Mouse (Mus musculus) forebrain, embryonic 15.5 days (tissue): ENCODE measurements at regions not wholly inside any gene's neighbourhood (a gene's known extent, or its start where the extent isn't known, plus 50 kb on each side); places are given as distances from the start of the nearest gene placed in this dataset.
"Not testable (repeated sequence)": the region's sequence is repeated elsewhere in the genome, so short reads cannot be mapped to it uniquely, and the experiment has no call there.

Source experiments
- ATAC-seq: fragments of 200-750 bp; cut with Nextera tagmentation; replicated peaks from 2 replicates; pipeline ENCODE4 v1.8.0; 2017; ENCODE audit warnings: mild to moderate bottlenecking, moderate TSS enrichment, moderate library complexity
- H3K27ac ChIP-seq: fragments of 300-500 bp; sonication (generic); replicated peaks from 2 replicates; pipeline ENCODE4 v1.5.1; 2015; ENCODE audit warnings: mild to moderate bottlenecking, inconsistent platforms
- H3K27me3 ChIP-seq: fragments of 300-500 bp; sonication (generic); 2 replicates; pipeline ENCODE4 v1.6.1; 2015; ENCODE audit warnings: inconsistent platforms
- H3K36me3 ChIP-seq: fragments of 300-500 bp; sonication (generic); 2 replicates; pipeline ENCODE4 v1.6.1; 2015; ENCODE audit warnings: mild to moderate bottlenecking, inconsistent platforms
- H3K4me1 ChIP-seq: fragments of 300-500 bp; sonication (generic); 2 replicates; pipeline ENCODE4 v1.6.1; 2015; ENCODE audit warnings: inconsistent platforms
- H3K4me2 ChIP-seq: fragments of 300-500 bp; sonication (generic); replicated peaks from 2 replicates; pipeline ENCODE4 v1.6.1; 2015; ENCODE audit warnings: mild to moderate bottlenecking, inconsistent platforms
- H3K4me3 ChIP-seq: fragments of 300-500 bp; sonication (generic); 2 replicates; pipeline ENCODE4 v1.5.1; 2015; ENCODE audit warnings: mild to moderate bottlenecking, inconsistent platforms
- H3K9ac ChIP-seq: fragments of 300-500 bp; sonication (generic); replicated peaks from 2 replicates; pipeline ENCODE4 v1.6.1; 2015; ENCODE audit warnings: mild to moderate bottlenecking, inconsistent platforms
- H3K9me3 ChIP-seq: fragments of 300-500 bp; sonication (generic); 2 replicates; pipeline ENCODE4 v1.6.1; 2016; ENCODE audit warnings: inconsistent platforms
- WGBS: fragments of 180-500 bp; shearing (Covaris S2); methylation state at CpG from one replicate; pipeline ENCODE4 v1.1.7; 2015; ENCODE audit warnings: mixed read lengths; 5-methylcytosine and 5-hydroxymethylcytosine counted together

DNA sequence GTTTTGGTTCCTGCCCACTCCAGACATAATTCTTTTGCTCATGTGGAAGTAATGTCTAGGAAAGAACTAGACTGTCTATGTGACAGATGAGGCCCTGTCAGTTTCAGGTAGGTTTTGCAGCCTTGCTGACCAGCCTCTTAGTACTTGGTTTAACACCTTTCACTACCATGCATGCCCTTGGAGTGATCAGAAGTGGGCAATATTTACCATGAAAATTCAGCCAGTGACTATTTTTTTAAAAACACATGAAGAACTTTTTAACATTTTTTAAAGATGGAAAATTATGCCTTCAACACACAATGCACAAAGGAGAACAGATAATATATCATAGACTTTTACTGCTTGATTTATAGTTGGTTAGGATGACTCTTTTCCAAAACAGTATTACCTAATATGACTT is 58.1 kb downstream of the Cox7c start:
- Histone ChIP-seq H3K9me3 (no peaks in the 10 kb centered on the region), H3K27me3 (no peaks in the 10 kb centered on the region), H3K27ac (no peak overlapping the region), H3K9ac (no peak overlapping the region), H3K4me2 (no peak overlapping the region), H3K4me3 (no peak overlapping the region), H3K36me3 (no peaks in the 10 kb centered on the region), H3K4me1 (no peaks in the 10 kb centered on the region)
- ATAC-seq = no peak

DNA sequence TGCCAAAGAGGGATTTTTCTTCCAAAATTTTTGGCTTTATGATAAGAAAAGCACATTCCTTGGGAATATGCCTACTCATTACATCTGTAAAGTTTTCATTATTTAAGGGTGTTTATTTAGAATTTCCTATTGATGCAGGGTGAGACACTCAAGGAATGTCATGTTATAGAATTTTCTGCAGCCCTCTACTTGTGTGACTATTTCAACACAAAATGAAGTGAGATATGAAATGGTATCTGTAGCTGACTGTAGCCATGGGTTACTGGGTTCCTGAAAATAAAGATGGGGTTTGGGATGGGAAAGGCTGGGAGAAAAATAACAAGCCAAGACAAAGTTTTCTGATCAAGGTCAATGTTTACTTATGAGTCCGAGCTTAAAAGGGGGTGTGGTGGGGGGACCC is 64.6 kb downstream of the Cox7c start:
- H3K36me3 ChIP-seq = no peaks in the 10 kb centered on the region
- H3K4me3 ChIP-seq = no peak overlapping the region
- 55% methylated on average over 1 of the region's 1 CpGs for WGBS
- no peak overlapping the region for H3K4me2 ChIP-seq
- no peaks in the 10 kb centered on the region for H3K9me3 ChIP-seq
- H3K4me1 ChIP-seq = no peaks in the 10 kb centered on the region
- ATAC-seq = no peak
- H3K27me3 ChIP-seq = no peaks in the 10 kb centered on the region
- no peak overlapping the region for H3K9ac ChIP-seq
- H3K27ac ChIP-seq = no peak overlapping the region

DNA sequence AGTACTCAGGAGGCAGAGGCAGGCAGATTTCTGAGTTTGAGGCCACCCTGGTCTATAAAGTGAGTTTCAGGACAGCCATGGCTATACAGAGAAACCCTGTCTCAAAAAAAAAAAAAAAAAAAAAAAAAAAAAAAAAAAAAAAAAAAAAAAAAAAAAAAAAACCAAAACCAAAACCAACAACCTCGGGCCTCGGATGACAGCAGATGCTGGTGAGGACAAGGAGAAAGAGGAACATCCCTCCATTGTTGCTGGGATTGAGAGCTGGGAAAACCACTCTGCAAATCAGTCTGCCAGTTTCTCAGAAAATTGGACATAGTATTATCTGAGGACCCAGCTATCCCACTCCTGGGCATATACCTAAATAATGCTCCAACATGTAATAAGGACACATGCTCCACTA is 82.7 kb downstream of the Cox7c start:
- not testable (repeated sequence) for H3K36me3 ChIP-seq, H3K27ac ChIP-seq, H3K4me1 ChIP-seq, H3K4me2 ChIP-seq, H3K9ac ChIP-seq, H3K9me3 ChIP-seq, H3K4me3 ChIP-seq, H3K27me3 ChIP-seq, ATAC-seq
- 100% methylated on average over 2 of the region's 2 CpGs for WGBS

DNA sequence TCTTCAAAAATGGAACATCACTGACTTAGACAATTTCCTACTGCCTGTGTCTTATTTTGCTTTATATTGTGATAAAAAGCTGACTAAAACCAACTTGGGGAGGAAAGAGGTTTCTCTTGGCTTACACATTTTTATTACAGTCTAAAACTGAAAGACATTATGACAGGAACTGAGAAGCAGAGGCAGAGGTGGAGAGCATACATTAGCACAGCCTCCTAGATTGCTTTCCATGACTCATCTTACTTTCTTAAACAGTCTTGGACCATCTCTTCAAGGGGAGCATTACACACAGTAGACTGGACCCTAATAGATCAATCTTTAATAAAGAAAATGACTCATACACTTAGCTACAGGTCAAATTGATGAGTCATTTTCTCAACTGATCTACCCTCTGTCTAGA is 91.4 kb downstream of the Cox7c start:
- Histone ChIP-seq H3K4me3 (no peak overlapping the region), H3K9me3 (no peaks in the 10 kb centered on the region), H3K4me1 (no peaks in the 10 kb centered on the region), H3K27ac (no peak overlapping the region), H3K4me2 (no peak overlapping the region), H3K36me3 (no peaks in the 10 kb centered on the region), H3K9ac (no peak overlapping the region), H3K27me3 (no peaks in the 10 kb centered on the region)
- ATAC-seq = no peak

DNA sequence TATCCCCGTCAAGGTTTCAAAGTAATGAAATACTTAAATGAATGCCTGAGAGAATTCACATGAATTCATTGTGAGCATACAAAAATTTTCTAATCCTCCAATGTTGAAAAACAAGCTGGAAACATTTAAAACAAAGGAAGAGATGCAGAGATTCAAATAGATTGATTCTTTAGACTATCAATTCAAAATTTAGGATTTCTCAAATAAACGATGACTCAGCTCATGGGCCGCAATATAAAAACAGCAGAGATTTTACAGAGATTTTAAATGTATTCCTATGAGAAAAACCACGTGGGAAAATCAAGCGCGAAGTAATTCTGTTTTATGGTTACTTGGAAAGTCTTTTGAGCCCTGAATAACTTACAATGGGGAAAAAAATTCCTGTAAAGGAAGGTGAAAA is 93.8 kb downstream of the Cox7c start:
- Histone ChIP-seq H3K4me1 (no peaks in the 10 kb centered on the region), H3K27ac (no peak overlapping the region), H3K27me3 (no peaks in the 10 kb centered on the region), H3K36me3 (no peaks in the 10 kb centered on the region), H3K9me3 (no peaks in the 10 kb centered on the region), H3K4me3 (no peak overlapping the region), H3K9ac (no peak overlapping the region), H3K4me2 (no peak overlapping the region)
- ATAC-seq = no peak
- 82% methylated on average over 6 of the region's 6 CpGs for WGBS

DNA sequence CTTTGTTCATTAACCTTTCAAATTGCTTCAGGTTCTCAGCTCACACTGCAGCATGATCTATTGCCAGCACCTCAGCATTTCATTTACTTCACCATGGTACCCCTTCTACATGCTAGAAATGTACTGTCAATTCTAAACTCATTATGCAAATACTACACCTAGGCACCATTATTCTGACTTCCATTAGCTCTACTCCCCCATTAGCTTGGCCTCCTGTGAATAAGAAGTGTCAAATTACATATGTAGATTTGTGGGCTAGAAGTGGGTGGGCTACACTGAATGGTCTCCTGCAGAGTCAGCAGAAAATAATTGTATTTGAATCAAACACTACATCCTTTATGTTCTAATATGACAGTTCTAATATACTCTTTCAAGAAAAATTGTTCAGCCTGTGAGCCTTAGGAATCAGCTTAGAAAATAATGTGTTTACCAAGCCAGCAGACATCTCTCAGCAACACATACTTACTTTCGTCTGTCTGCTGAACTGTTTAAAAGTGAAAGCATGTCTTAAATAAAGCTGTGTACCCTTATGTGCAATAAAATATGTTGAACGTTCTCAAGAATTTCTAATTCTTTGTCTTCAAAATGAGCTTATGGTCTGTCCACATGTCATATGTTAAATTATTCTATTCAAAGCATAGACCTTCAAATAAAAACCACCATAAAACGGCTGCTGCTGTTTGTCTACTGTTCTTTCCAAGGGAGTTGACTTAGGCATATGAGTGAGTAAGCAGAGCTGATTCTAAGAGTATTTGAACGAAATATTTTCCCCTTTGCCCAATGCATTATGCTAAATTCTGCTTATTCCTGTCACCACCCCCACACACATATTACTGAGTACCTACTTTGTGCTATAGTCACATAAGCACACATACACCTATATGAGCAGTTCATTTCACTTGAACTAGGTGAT is 119.6 kb downstream of the Cox7c start:
- Histone ChIP-seq H3K9ac (no peak overlapping the region), H3K27me3 (no peaks in the 10 kb centered on the region), H3K36me3 (no peaks in the 10 kb centered on the region), H3K4me3 (no peak overlapping the region), H3K4me1 (peaks cover 15% of the 10 kb centered on the region), H3K27ac (peak overlapping the region; percentile 58), H3K4me2 (peak overlapping the region; percentile 14; the same call in 1 of the 2 replicates), H3K9me3 (no peaks in the 10 kb centered on the region)
- peak; percentile 96 for ATAC-seq
- WGBS = 9% methylated on average over 4 of the region's 4 CpGs

DNA sequence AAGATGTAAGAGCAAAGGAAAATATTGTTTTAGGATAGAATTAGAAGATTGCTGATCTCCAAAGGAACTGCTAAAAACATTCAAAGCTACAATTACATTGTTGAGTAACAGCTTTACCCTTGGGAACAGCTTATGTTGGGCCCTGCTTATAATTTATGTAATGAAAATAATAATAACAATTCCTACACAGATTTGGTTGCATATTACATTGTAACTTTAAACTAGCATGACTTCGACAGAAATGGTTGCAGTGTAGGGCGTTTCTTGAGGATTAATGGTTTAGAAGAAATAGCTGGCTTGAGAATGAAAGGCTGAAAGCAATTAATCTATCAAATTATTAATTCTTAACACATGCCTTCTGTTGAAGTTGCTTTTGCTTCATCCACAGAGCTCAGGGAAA is 120.4 kb downstream of the Cox7c start:
- no peaks in the 10 kb centered on the region for H3K9me3 ChIP-seq
- H3K27ac ChIP-seq = peak overlapping the region; percentile 58
- ATAC-seq = no peak
- no peak overlapping the region for H3K4me2 ChIP-seq
- WGBS = 18% methylated on average over 2 of the region's 2 CpGs
- peaks cover 15% of the 10 kb centered on the region for H3K4me1 ChIP-seq
- H3K4me3 ChIP-seq = no peak overlapping the region
- no peaks in the 10 kb centered on the region for H3K27me3 ChIP-seq
- no peak overlapping the region for H3K9ac ChIP-seq
- H3K36me3 ChIP-seq = no peaks in the 10 kb centered on the region

DNA sequence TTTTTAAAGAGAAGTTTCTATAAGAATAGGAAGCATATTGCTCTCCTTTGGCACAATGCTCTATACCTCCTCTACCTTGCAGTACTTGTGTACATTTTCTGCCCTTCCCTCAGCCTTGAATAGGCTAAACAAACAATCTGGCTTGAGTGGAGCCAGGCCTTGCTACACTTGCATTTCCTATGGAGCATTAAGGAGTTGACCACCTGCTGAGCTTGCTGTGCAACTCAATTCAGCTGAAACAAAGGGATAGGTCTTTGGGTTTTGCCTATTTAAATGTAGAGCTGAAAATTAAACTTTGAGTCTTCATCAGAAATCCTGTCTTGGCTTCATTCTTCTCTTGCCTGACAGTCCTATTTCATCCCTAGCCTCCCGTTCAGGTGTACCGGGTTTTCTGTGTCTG is 124.0 kb downstream of the Cox7c start:
- Histone ChIP-seq H3K36me3 (no peaks in the 10 kb centered on the region), H3K4me2 (no peak overlapping the region), H3K27me3 (no peaks in the 10 kb centered on the region), H3K27ac (no peak overlapping the region), H3K9me3 (no peaks in the 10 kb centered on the region), H3K4me3 (no peak overlapping the region), H3K4me1 (peaks cover 15% of the 10 kb centered on the region), H3K9ac (no peak overlapping the region)
- ATAC-seq = no peak
- WGBS = 83% methylated on average over 2 of the region's 2 CpGs

DNA sequence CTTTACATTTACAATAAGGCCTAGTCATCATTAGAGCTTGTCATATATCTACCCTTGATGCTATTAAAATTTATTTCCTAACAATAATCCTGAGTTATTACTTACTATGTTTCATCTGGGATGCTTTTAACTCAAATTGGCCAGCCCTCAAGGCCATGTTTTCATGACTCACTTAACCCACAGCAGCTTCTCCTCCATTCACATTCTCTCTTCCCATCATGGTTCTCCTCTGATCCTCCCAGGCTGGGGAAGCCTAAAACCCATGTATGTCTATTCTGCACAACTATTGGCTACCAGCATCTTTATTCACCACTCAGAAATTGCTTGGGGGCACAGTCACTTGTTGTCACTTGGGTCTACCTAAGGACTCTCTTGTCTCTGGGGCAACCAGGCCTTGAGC is 144.9 kb downstream of the Cox7c start:
- H3K36me3 ChIP-seq = no peaks in the 10 kb centered on the region
- H3K9me3 ChIP-seq = no peaks in the 10 kb centered on the region
- no peak for ATAC-seq
- H3K27ac ChIP-seq = no peak overlapping the region
- no peak overlapping the region for H3K4me3 ChIP-seq
- H3K4me1 ChIP-seq = no peaks in the 10 kb centered on the region
- no peaks in the 10 kb centered on the region for H3K27me3 ChIP-seq
- H3K9ac ChIP-seq = no peak overlapping the region
- no peak overlapping the region for H3K4me2 ChIP-seq

DNA sequence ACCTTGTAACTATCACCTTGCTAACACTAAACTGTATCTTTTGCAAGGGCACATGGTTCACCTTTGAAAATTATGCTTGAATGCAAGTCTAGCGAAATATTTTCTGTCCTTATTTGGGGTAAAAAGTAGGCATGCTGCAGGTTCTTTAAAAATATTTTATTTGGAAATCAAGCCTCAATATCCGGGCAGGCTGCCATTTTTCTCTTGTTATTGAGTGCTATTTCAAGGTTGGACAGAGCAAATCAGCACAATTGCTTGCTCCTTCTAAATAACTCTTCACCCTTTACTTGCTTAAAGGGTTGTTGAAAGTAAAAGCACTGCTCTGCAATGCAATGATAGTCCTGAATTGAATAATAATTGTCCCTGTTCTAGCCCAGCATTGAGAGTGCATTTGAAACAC is 149.0 kb downstream of the Cox7c start:
- no peak for ATAC-seq
- no peaks in the 10 kb centered on the region for H3K4me1 ChIP-seq
- no peak overlapping the region for H3K4me3 ChIP-seq
- no peaks in the 10 kb centered on the region for H3K36me3 ChIP-seq
- no peaks in the 10 kb centered on the region for H3K9me3 ChIP-seq
- no peaks in the 10 kb centered on the region for H3K27me3 ChIP-seq
- H3K4me2 ChIP-seq = no peak overlapping the region
- WGBS = 71% methylated on average over 2 of the region's 2 CpGs
- no peak overlapping the region for H3K9ac ChIP-seq
- no peak overlapping the region for H3K27ac ChIP-seq

DNA sequence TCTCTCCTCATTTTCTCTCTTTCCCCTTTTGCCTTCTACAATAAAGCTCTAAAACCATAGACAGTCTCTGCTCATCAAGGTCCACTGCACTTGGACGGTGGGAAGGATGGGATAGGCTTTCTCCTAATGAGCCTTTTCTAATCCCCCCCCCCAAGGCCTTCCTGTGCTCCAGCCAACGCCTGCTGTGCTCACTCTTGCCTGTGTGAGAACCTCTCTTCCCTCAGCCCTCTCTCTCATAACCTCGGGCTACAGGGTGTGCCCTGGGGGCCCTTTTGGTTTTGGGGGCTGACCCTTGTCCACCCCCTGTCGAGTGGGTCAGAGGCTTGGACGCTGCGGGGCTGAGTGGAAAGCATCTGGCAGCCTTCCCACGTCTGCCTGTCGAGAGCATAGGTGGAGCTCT is 151.6 kb downstream of the Cox7c start:
- Histone ChIP-seq H3K27ac (no peak overlapping the region), H3K4me3 (no peak overlapping the region), H3K36me3 (no peaks in the 10 kb centered on the region), H3K9ac (no peak overlapping the region), H3K9me3 (no peaks in the 10 kb centered on the region), H3K4me2 (no peak overlapping the region), H3K4me1 (no peaks in the 10 kb centered on the region), H3K27me3 (no peaks in the 10 kb centered on the region)
- no peak for ATAC-seq
- 29% methylated on average over 8 of the region's 8 CpGs for WGBS

DNA sequence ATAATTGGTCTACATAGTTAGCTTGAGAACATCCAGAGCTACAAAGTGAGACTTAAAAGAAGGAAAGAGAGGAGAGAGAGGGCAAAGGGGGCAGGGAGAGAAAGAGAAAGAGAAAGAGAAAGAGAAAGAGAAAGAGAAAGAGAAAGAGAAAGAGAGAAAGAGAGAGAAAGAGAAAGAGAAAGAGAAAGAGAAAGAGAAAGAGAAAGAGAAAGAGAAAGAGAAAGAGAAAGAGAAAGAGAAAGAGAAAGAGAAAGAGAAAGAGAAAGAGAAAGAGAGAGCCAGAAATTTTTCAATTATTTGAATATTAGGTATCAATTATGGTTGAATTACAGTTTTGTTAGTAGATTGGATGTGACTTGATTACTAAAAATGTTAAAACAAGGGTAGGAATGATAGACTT is 156.9 kb downstream of the Cox7c start:
- not testable (repeated sequence) for H3K4me2 ChIP-seq, ATAC-seq, H3K9me3 ChIP-seq, H3K27me3 ChIP-seq, H3K4me3 ChIP-seq, H3K36me3 ChIP-seq, H3K9ac ChIP-seq, H3K4me1 ChIP-seq, H3K27ac ChIP-seq

DNA sequence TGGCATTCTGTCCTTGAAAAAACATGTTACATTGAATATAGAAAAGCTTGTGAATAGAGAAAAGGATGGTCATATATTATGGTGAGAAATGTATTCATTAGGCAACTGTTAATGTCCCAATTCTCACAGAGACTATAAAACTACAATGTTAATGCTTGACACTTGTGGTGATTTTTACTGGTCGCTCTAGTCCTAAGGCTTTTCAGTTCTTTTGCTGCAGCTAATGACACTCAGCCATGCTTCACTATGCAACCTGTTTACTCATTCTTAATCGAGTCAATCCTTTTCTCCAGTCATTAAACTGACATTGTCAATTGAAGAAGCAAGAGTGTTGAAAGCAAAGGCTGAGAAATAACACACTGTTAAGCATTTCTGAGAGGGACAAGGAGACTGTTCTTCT is 163.9 kb downstream of the Cox7c start:
- WGBS = 68% methylated on average over 2 of the region's 2 CpGs
- Histone ChIP-seq H3K4me2 (no peak overlapping the region), H3K4me1 (no peaks in the 10 kb centered on the region), H3K27ac (no peak overlapping the region), H3K4me3 (no peak overlapping the region), H3K9me3 (no peaks in the 10 kb centered on the region), H3K36me3 (no peaks in the 10 kb centered on the region), H3K9ac (no peak overlapping the region), H3K27me3 (no peaks in the 10 kb centered on the region)
- no peak for ATAC-seq
